Mouse (Mus musculus) spleen, adult 2 months (tissue): ENCODE results near the gene Trim2.

Experiments
- CTCF ChIP-seq: fragments of 200-500 bp; IDR thresholded peaks from 2 replicates; pipeline ENCODE4 v1.5.1; 2011; ENCODE audit warnings: mild to moderate bottlenecking, inconsistent platforms; ENCODE audit not compliant: insufficient read depth, insufficient read length, insufficient replicate concordance; ENCODE audit errors: extremely low read depth
- POLR2A ChIP-seq: fragments of 200-500 bp; IDR thresholded peaks from 2 replicates; pipeline ENCODE4 v1.6.1; 2011; ENCODE audit warnings: low read depth, low read length, inconsistent platforms

GRCm38 (mm10) chr3:84334771-84335420 is 28.2 kb upstream of the Trim2 start:
- TF ChIP-seq CTCF, result no peak
- TF ChIP-seq POLR2A, result no peak
